Mouse (Mus musculus) lung, postnatal 14 days (tissue): Measurements from ENCODE around the gene Btbd9.

ENCODE experiments used
- DNase-seq: peaks from one replicate; pipeline ENCODE4 v3.0.0; 2021

Gene Btbd9

GRCm38 (mm10) chr17:30445805-30446441, 130.4 kb downstream of the Btbd9 start:
- DNase-seq = no peak

- no peak for DNase-seq
Measured at GRCm38 (mm10) chr17:30439702-30440101, 136.6 kb downstream of the Btbd9 start.

GRCm38 (mm10) chr17:30438786-30439185, 137.5 kb downstream of the Btbd9 start:
- peak; percentile 42 for DNase-seq

GRCm38 (mm10) chr17:30436021-30436461, 140.2 kb downstream of the Btbd9 start:
- DNase-seq = no peak

GRCm38 (mm10) chr17:30435478-30435877, 140.8 kb downstream of the Btbd9 start:
- no peak for DNase-seq

- DNase-seq = no peak
Measured at GRCm38 (mm10) chr17:30432094-30432493, 144.2 kb downstream of the Btbd9 start.

- no peak for DNase-seq
Measured at GRCm38 (mm10) chr17:30430961-30431640, 145.2 kb downstream of the Btbd9 start.

- DNase-seq = no peak
Measured at GRCm38 (mm10) chr17:30428661-30429060, 147.6 kb downstream of the Btbd9 start.

- peak; percentile 25 for DNase-seq
Measured at GRCm38 (mm10) chr17:30423256-30423852, 152.9 kb downstream of the Btbd9 start.

- no peak for DNase-seq
Measured at GRCm38 (mm10) chr17:30422278-30422677, 154.0 kb downstream of the Btbd9 start.

- no peak for DNase-seq
Measured at GRCm38 (mm10) chr17:30421256-30421655, 155.0 kb downstream of the Btbd9 start.

- DNase-seq = no peak
Measured at GRCm38 (mm10) chr17:30419494-30419893, 156.8 kb downstream of the Btbd9 start.

- no peak for DNase-seq
Measured at GRCm38 (mm10) chr17:30418510-30418909, 157.8 kb downstream of the Btbd9 start.

- no peak for DNase-seq
Measured at GRCm38 (mm10) chr17:30417106-30417505, 159.2 kb downstream of the Btbd9 start.

GRCm38 (mm10) chr17:30415693-30416092, 160.6 kb downstream of the Btbd9 start:
- DNase-seq = no peak

GRCm38 (mm10) chr17:30412991-30413390, 163.3 kb downstream of the Btbd9 start:
- no peak for DNase-seq

GRCm38 (mm10) chr17:30406002-30406401, 170.3 kb downstream of the Btbd9 start:
- no peak for DNase-seq

GRCm38 (mm10) chr17:30402871-30403270, 173.4 kb downstream of the Btbd9 start:
- no peak for DNase-seq

GRCm38 (mm10) chr17:30395261-30395660, 181.0 kb downstream of the Btbd9 start:
- DNase-seq = no peak

- DNase-seq = no peak
Measured at GRCm38 (mm10) chr17:30392031-30392430, 184.3 kb downstream of the Btbd9 start.

GRCm38 (mm10) chr17:30391220-30391619, 185.1 kb downstream of the Btbd9 start:
- DNase-seq = no peak

GRCm38 (mm10) chr17:30389686-30390085, 186.6 kb downstream of the Btbd9 start:
- DNase-seq = peak; percentile 35

- peak; percentile 11 for DNase-seq
Measured at GRCm38 (mm10) chr17:30388817-30389216, 187.5 kb downstream of the Btbd9 start.

GRCm38 (mm10) chr17:30388391-30388790, 187.9 kb downstream of the Btbd9 start:
- no peak for DNase-seq
